Mouse (Mus musculus) T-cell, adult 66 days (primary cell): ENCODE data around the gene Fbxw25. TPM values are rescaled to one million over a fixed set of nuclear protein-coding genes. Genes with fewer than 3 reads are reported as not detected.

Source experiments
- total RNA-seq, 2 experiments: library from RNA; stranded (reverse); gene quantifications; 3 replicates in 1 of 2; 4 replicates in 1 of 2; pipeline ENCODE4 v1.2.4; 2023

Gene Fbxw25
- total RNA-seq = not detected

DNA sequence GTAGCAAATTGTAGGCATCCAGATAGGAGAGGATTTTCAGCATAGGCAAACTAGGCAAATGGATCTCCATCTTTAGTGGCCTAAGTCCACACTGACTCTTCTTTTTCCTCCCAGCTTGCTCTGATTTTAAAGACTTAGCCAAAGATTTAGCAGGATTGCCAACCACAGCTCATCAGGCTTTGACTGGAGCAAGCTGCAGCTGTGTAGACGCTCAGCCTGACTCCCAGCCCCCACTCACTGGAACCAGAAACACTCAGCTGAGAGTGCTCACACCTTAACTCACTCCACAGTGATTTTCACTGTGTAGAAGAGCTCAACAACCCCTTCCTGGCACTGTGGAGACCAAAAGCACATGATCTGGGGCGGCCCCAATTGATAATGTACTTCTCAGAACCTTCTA, at the start of gene Fbxw25:
Gene Fbxw25 (minus strand): TSS at position 101 of the 400 bp plus-strand sequence.

DNA sequence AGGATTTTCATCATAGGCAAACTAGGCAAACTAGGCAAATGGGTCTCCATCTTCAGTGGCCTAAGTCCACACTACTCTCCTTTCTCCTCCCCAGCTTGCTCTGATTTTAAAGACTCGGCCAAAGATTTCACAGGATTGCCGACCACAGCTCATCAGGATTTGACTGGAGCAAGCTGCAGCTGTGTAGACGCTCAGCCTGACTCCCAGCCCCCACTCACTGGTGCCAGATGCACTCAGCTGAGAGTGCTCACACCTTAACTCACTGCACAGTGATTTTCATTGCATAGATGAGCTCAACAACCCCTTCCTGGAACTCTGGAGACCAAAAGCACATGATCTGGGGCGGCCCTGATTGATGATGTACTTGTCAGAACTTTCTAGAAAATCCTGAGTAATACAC, 38.1 kb upstream of the Fbxw25 start, which contains the start of gene Fbxw18:
Gene Fbxw18 (minus strand): TSS at position 101 of the 400 bp plus-strand sequence.

DNA sequence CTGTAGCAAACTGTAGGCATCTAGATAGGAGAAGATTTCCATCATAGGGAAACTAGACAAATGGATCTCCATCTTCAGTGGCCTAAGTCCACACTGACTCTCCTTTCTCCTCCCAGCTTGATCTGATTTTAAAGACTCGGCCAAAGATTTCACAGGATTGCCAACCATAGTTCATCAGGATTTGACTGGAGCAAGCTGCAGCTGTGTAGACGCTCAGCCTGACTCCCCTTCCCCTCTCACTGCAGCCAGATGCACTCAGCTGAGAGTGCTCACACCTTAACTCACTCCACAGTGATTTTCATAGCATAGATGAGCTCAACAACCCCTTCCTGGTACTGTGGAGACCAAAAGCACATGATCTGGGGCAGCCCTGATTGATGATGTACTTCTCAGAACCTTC, 38.5 kb downstream of the Fbxw25 start, which contains the start of gene Fbxw24:
Gene Fbxw24 (minus strand): TSS at position 101 of the 400 bp plus-strand sequence.

Other genes starting within 250 kb of the Fbxw25 start
- gene Fbxw16, start 215.5 kb downstream of the Fbxw25 start, total RNA-seq = not detected
- gene Fbxw19, start 168.8 kb downstream of the Fbxw25 start, total RNA-seq = not detected
- not detected for gene Fbxw15, start 96.4 kb downstream of the Fbxw25 start, total RNA-seq
- not detected for gene Fbxw24, start 38.6 kb downstream of the Fbxw25 start, total RNA-seq
- not detected for gene Fbxw18, start 38.0 kb upstream of the Fbxw25 start, total RNA-seq
- not detected for gene Fbxw26, start 81.4 kb upstream of the Fbxw25 start, total RNA-seq
- gene Fbxw27, start 126.0 kb upstream of the Fbxw25 start, total RNA-seq = not detected
- not detected for gene Spink8, start 147.6 kb upstream of the Fbxw25 start, total RNA-seq
- 10 to 100 TPM in 1 of 2 experiments, 1 to 10 TPM in 1; 10.0 TPM for gene Nme6, start 168.1 kb upstream of the Fbxw25 start, total RNA-seq
- gene Camp, start 185.0 kb upstream of the Fbxw25 start, total RNA-seq = 1 to 10 TPM; 1.4 to 1.8 TPM
- gene Cdc25a, start 210.9 kb upstream of the Fbxw25 start, total RNA-seq = 10 to 100 TPM; 10.6 to 15.0 TPM